Mouse (Mus musculus): ENCODE data around the gene Anapc15-ps. TPM values are rescaled to one million over a fixed set of nuclear protein-coding genes. Genes with fewer than 3 reads are reported as not detected.

The Anapc15-ps gene
- not detected in 2 replicates for polyA plus RNA-seq (2016; fragmentation: Nextera tagmentation; extraction: Ambion mirVana)

DNA sequence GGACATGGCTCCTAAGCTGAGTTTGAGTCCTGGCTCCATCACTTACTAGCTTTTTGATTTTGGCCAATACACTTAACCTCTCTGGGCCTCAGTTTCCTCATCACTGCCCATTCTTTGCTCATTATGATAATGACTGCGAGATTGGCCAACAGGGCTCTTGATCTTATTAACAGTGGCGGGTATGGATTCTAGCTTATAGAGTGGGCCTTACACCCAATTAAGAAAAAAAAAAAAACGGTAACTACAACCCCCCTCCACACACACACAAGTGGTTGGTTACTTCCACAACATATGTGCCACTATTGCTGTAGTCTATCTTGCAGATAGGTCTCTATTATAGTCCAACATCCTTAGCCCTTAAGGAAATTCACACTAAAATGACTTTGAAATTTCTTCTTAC, at the start of gene Anapc15-ps:
TSS of gene Anapc15-ps (minus strand) at position 101 of the 400 bp plus-strand sequence.
- Histone ChIP-seq H3K4me2 (replicated peaks) (no peak within 1 kb of the TSS), H3K9me3 (no peaks in the 10 kb centered on the region), H3K9ac (no peak within 1 kb of the TSS), H3K4me1 (no peaks in the 10 kb centered on the region; the same call in 1 of the 2 replicates), H3K36me3 (no peaks in the 10 kb centered on the region), H3K4me3 (no peak within 1 kb of the TSS), H3K27ac (no peak within 1 kb of the TSS), H3K27me3 (replicated peaks) (no peaks in the 10 kb centered on the region)
- WGBS, result 91% methylated on average over 3 of the region's 3 CpGs
- no peak for ATAC-seq (ENCODE audit: low FRiP score, low read depth)

- H3K9ac ChIP-seq, result no peak overlapping the region
- no peaks in the 10 kb centered on the region for H3K27me3 ChIP-seq (replicated peaks)
- H3K27ac ChIP-seq, result no peak overlapping the region
- H3K4me1 ChIP-seq, result no peaks in the 10 kb centered on the region
- no peak overlapping the region for H3K4me2 ChIP-seq (replicated peaks)
- 79% methylated on average over 10 of the region's 10 CpGs for WGBS
- H3K4me3 ChIP-seq, result no peak overlapping the region
- no peak for ATAC-seq (ENCODE audit: low FRiP score, low read depth)
- no peaks in the 10 kb centered on the region for H3K36me3 ChIP-seq
- no peaks in the 10 kb centered on the region for H3K9me3 ChIP-seq
Observed at GRCm38 (mm10) chr10:95722203-95722611, 49.0 kb upstream of the Anapc15-ps start.

DNA sequence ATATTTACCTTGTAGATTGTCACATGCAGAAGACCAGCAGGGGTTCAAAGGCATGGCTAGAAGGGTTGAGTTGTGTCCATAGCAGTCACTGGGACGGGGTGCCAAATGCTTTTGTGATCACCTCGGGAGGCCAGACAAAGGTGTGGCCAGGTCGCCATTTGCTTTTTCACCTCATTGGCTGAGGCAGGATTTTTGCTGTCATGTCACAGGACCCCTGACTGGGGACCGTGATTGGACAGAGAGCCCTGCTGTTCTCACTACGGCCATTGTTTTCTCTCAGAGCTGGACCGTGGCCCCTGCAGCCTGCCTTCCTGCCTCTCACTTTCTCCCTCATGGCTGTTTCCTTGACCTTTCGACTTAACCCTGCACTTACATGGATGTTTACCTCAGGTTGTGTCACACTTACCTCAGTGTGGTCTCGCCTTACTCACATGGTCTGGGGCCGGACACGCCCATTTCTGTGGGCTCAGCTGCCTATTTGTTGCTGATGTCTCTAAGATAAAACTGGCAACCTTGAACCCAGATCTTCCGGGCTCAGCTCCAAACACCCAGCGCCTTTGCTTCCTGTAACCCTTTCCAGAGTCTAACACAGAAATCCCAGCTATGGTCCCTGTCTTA, 47.0 kb upstream of the Anapc15-ps start:
- Histone ChIP-seq H3K9me3 (no peaks in the 10 kb centered on the region), H3K4me2 (replicated peaks) (no peak overlapping the region), H3K4me3 (no peak overlapping the region), H3K4me1 (no peaks in the 10 kb centered on the region), H3K36me3 (no peaks in the 10 kb centered on the region), H3K27ac (no peak overlapping the region), H3K27me3 (replicated peaks) (no peaks in the 10 kb centered on the region), H3K9ac (no peak overlapping the region)
- WGBS, result 83% methylated on average over 12 of the region's 12 CpGs
- no peak for ATAC-seq (ENCODE audit: low FRiP score, low read depth)

DNA sequence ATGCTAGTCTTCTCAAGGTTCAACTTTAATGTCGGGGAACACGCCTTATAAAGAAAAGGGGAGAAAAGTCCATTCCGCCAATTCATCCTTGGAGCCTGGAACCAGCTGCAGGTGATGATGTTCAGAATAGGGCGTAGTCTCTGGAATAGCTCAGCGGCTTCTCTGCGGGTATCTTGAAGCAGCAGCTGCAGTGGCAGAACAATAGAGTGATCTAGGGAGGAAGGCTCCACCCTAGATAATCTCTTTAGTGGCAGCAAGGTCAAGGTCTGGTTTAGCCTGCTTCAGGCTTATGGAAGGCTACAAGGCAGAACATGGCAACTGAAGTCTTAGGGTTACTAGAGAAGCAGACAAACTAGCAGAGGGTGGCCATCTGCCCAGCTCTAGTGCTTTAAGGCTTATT, 46.2 kb upstream of the Anapc15-ps start:
- Histone ChIP-seq H3K36me3 (no peaks in the 10 kb centered on the region), H3K4me2 (replicated peaks) (no peak overlapping the region), H3K9me3 (no peaks in the 10 kb centered on the region), H3K27me3 (replicated peaks) (no peaks in the 10 kb centered on the region), H3K27ac (no peak overlapping the region), H3K9ac (no peak overlapping the region), H3K4me3 (no peak overlapping the region), H3K4me1 (no peaks in the 10 kb centered on the region)
- WGBS, result 89% methylated on average over 6 of the region's 6 CpGs
- ATAC-seq (ENCODE audit: low FRiP score, low read depth), result no peak

DNA sequence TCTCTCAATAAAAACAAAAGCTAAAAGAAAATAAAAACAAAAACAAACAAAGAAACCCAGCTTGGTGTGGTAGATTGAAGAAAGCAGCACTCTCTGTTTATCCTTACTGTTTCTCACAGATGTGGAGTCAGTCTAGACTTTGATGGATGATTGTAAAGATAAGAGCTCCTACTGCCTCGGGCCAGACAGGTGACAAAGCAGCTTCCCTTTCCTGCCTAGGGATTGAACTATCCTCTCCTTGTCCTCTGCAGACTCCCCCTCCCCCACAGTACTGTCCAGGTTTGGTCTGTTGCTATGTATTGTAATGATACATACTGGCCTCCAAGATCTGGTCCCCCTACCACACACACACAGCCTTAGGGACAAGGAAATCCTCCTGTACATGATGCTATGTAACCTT, 45.5 kb upstream of the Anapc15-ps start:
- no peaks in the 10 kb centered on the region for H3K36me3 ChIP-seq
- H3K4me1 ChIP-seq, result no peaks in the 10 kb centered on the region
- 56% methylated on average over 1 of the region's 1 CpGs for WGBS
- H3K27ac ChIP-seq, result no peak overlapping the region
- ATAC-seq (ENCODE audit: low FRiP score, low read depth), result no peak
- H3K9ac ChIP-seq, result no peak overlapping the region
- H3K4me3 ChIP-seq, result no peak overlapping the region
- H3K27me3 ChIP-seq (replicated peaks), result no peaks in the 10 kb centered on the region
- H3K4me2 ChIP-seq (replicated peaks), result no peak overlapping the region
- H3K9me3 ChIP-seq, result no peaks in the 10 kb centered on the region

DNA sequence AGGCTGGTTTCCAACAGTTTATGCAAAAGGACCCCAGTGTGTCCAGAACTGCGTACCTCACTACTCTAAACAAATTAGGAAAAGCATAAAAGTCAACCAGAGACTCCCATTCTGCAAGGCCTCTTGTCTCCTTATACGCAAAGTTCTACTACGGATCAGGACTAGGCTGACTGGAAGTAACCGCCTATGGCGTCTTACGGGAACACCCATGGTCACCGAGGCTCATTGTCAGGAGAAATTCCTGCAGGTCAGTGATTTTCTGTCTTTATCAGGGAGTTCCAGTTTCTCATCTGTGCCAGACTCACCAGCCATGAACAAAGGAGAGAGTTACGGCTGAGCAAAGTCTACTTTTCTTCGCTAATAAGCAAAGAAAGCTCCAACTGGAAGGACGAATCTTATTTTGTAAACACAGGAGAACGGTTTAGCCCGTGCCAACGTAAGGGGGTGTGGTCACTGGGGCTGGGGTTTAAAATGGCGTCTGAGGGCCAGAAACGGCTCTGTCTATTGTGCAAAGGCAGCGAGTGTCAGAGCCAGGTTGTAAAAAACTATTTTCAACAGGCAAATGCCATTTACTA, 43.9 kb upstream of the Anapc15-ps start:
- H3K9ac ChIP-seq, result no peak overlapping the region
- no peak overlapping the region for H3K4me2 ChIP-seq (replicated peaks)
- H3K27me3 ChIP-seq (replicated peaks), result no peaks in the 10 kb centered on the region
- no peaks in the 10 kb centered on the region for H3K9me3 ChIP-seq
- H3K4me3 ChIP-seq, result no peak overlapping the region
- 80% methylated on average over 16 of the region's 16 CpGs for WGBS
- ATAC-seq (ENCODE audit: low FRiP score, low read depth), result no peak
- no peak overlapping the region for H3K27ac ChIP-seq
- no peaks in the 10 kb centered on the region for H3K36me3 ChIP-seq
- no peaks in the 10 kb centered on the region for H3K4me1 ChIP-seq

DNA sequence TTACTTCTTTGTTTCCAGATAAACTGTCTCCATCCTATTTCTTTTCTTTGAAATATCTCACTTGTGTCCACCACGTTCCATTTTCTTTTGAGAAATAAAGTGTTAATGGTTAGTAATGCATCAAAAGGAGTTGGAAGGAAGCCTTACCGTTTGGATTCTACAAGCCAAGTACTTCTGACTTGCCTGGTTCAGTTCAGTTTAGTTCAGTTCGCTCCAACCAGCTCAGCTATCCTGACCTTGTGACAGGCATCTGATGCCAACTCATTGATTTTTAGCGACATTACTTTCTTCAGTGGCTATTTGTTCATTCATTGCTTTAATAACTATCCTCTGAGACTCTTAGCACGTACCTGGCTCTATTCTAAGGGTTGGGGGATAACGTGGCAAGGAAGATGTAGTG, 42.4 kb upstream of the Anapc15-ps start:
- Histone ChIP-seq H3K4me3 (no peak overlapping the region), H3K27ac (no peak overlapping the region), H3K4me1 (no peaks in the 10 kb centered on the region), H3K27me3 (replicated peaks) (no peaks in the 10 kb centered on the region), H3K4me2 (replicated peaks) (no peak overlapping the region), H3K36me3 (no peaks in the 10 kb centered on the region), H3K9ac (no peak overlapping the region), H3K9me3 (no peaks in the 10 kb centered on the region)
- WGBS, result 46% methylated on average over 6 of the region's 6 CpGs
- ATAC-seq (ENCODE audit: low FRiP score, low read depth), result no peak

GRCm38 (mm10) chr10:95712221-95712620, 39.0 kb upstream of the Anapc15-ps start:
- Histone ChIP-seq H3K9me3 (no peaks in the 10 kb centered on the region), H3K4me3 (no peak overlapping the region), H3K9ac (no peak overlapping the region), H3K4me2 (replicated peaks) (no peak overlapping the region), H3K4me1 (no peaks in the 10 kb centered on the region; the same call in 1 of the 2 replicates), H3K36me3 (no peaks in the 10 kb centered on the region), H3K27ac (no peak overlapping the region), H3K27me3 (replicated peaks) (no peaks in the 10 kb centered on the region)
- no peak for ATAC-seq (ENCODE audit: low FRiP score, low read depth)
- 82% methylated on average over 6 of the region's 6 CpGs for WGBS

DNA sequence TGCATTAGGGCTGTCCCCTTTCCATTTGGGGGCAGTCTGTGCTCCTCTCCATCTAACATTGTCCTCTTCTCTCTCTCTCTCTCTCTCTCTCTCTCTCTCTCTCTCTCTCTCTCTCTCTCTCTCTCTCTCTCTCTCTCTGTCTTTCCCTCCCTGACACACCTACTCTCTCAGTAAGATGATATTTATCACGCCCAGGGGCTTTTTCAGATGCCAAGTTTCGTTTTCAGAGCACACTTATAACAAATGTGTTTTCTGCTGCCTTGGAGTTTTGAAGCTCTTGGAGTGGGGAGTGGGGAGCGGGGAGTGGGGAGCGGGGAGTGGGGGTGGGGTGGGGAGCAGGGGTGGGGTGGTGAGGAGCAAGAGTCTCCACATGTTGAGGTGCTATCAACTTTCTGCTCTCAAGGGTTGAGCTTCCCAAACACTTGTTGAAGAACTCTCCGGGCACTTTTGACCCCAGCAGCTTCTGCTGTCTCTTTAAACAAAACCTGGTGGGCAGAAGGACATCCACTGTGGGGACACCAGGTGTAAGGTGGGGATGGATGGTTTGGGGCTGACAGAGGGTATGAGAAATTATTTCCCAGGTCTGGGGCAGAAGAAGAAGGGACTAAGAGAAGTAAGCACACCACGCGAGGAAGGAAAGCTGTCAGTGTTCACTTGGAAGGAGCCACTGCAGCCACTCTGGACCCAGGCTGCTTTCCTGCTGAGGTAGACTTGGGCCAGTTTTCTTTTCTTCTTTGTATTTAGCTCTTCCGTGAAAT, 36.8 kb upstream of the Anapc15-ps start:
- no peaks in the 10 kb centered on the region for H3K9me3 ChIP-seq
- ATAC-seq (ENCODE audit: low FRiP score, low read depth), result no peak

DNA sequence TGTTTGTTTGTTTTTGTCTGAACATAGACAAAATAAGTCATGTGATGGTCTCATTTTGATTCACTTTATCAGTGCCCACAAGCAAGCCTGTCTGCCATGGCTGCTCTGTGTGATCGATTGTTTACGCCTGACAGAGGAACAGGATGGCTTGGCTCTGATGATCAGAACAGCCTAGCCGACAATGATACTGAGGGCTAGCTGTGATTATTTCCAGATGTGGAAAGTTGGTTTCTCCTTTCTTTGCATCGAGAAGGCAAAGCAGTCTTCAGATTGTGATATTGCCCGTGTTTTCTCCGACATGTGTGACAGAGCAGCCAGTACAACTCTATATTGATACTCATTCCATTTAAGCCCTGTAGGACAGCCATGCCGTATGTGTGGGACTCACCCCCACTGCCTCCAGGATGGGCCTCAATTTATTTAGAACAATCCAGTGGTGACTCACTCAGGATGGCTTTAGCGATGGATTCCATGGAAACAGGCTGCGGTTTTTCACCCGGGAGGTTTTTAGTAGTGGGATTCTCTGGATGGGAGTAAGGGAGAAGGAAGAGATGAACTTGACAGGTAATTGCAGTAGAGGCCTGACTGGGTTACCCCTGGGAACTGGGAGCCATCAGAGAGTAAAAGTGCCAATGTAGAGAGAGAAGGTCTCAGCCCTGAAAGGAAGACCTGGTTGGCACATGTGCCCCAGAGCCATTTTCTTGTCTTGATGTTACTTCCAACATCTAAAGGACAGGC, 36.1 kb upstream of the Anapc15-ps start:
- H3K36me3 ChIP-seq, result no peaks in the 10 kb centered on the region
- WGBS, result 73% methylated on average over 10 of the region's 10 CpGs
- no peak overlapping the region for H3K27ac ChIP-seq
- ATAC-seq (ENCODE audit: low FRiP score, low read depth), result no peak
- H3K27me3 ChIP-seq (replicated peaks), result no peaks in the 10 kb centered on the region
- H3K4me1 ChIP-seq, result no peaks in the 10 kb centered on the region; the same call in 1 of the 2 replicates
- H3K9ac ChIP-seq, result no peak overlapping the region
- H3K9me3 ChIP-seq, result no peaks in the 10 kb centered on the region
- H3K4me3 ChIP-seq, result no peak overlapping the region
- H3K4me2 ChIP-seq (replicated peaks), result no peak overlapping the region

More for the DNA sequence above, 36.8 kb upstream of the Anapc15-ps start:
- H3K4me2 ChIP-seq (replicated peaks), result no peak overlapping the region
- no peaks in the 10 kb centered on the region for H3K27me3 ChIP-seq (replicated peaks)
- H3K4me3 ChIP-seq, result no peak overlapping the region
- no peaks in the 10 kb centered on the region for H3K36me3 ChIP-seq
- 64% methylated on average over 8 of the region's 8 CpGs for WGBS
- no peak overlapping the region for H3K9ac ChIP-seq
- H3K27ac ChIP-seq, result no peak overlapping the region
- H3K4me1 ChIP-seq, result no peaks in the 10 kb centered on the region; the same call in 1 of the 2 replicates

DNA sequence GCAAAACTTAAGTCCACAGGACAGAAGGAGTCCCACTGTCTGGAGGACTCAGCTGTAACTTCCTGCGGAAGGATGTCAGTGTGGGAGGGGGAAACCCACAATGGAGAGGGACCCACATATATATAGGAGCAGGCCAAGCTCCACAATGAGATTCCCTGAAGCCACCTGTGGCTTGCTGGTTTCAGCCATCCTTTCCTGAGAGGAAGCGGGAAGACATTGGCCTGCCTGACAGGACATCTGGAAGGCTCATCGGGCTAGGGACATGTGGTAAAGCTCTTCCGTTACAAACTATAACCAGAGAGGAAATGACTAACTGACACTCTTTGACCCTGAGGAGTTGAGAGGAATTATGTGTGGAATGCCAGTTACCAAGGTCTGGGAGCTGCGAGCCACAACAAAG, 34.8 kb upstream of the Anapc15-ps start:
- WGBS, result 78% methylated on average over 5 of the region's 5 CpGs
- Histone ChIP-seq H3K36me3 (no peaks in the 10 kb centered on the region), H3K9ac (no peak overlapping the region), H3K4me2 (replicated peaks) (no peak overlapping the region), H3K4me3 (no peak overlapping the region), H3K4me1 (no peaks in the 10 kb centered on the region; the same call in 1 of the 2 replicates), H3K27ac (no peak overlapping the region), H3K27me3 (replicated peaks) (no peaks in the 10 kb centered on the region), H3K9me3 (no peaks in the 10 kb centered on the region)
- no peak for ATAC-seq (ENCODE audit: low FRiP score, low read depth)

- Histone ChIP-seq H3K36me3 (no peaks in the 10 kb centered on the region), H3K27ac (no peak overlapping the region), H3K4me3 (no peak overlapping the region), H3K9me3 (no peaks in the 10 kb centered on the region), H3K4me2 (replicated peaks) (no peak overlapping the region), H3K9ac (no peak overlapping the region), H3K4me1 (no peaks in the 10 kb centered on the region; the same call in 1 of the 2 replicates), H3K27me3 (replicated peaks) (no peaks in the 10 kb centered on the region)
- ATAC-seq (ENCODE audit: low FRiP score, low read depth), result no peak
- 90% methylated on average over 9 of the region's 9 CpGs for WGBS
Observed at GRCm38 (mm10) chr10:95706867-95707266, 33.6 kb upstream of the Anapc15-ps start.
